Mouse (Mus musculus) liver, embryonic 12.5 days (tissue): ENCODE data around the gene Stradb. TPM values are rescaled to one million over a fixed set of nuclear protein-coding genes. Genes with fewer than 3 reads are reported as not detected.

Experiments
- ATAC-seq: fragments of 200-750 bp; cut with Nextera tagmentation; 2 replicates; pipeline ENCODE4 v1.8.0; 2017; ENCODE audit warnings: moderate number of reproducible peaks, mild to moderate bottlenecking, moderate library complexity
- H3K27ac ChIP-seq: fragments of 300-500 bp; sonication (generic); 2 replicates; pipeline ENCODE4 v1.5.1; 2016; ENCODE audit warnings: mild to moderate bottlenecking
- H3K27me3 ChIP-seq: fragments of 300-500 bp; sonication (generic); replicated peaks from 2 replicates; pipeline ENCODE4 v1.6.1; 2016; ENCODE audit warnings: mild to moderate bottlenecking, moderate library complexity
- H3K36me3 ChIP-seq: fragments of 300-500 bp; sonication (generic); 2 replicates; pipeline ENCODE4 v1.6.1; 2016; ENCODE audit warnings: mild to moderate bottlenecking, moderate library complexity
- H3K4me1 ChIP-seq: fragments of 300-500 bp; sonication (generic); 2 replicates; pipeline ENCODE4 v1.6.1; 2016
- H3K4me2 ChIP-seq: fragments of 300-500 bp; sonication (generic); 2 replicates; pipeline ENCODE4 v1.6.1; 2016; ENCODE audit warnings: mild to moderate bottlenecking, moderate library complexity
- H3K4me3 ChIP-seq: fragments of 300-500 bp; sonication (generic); 2 replicates; pipeline ENCODE4 v1.5.1; 2016; ENCODE audit warnings: mild to moderate bottlenecking, moderate library complexity
- H3K9ac ChIP-seq: fragments of 300-500 bp; sonication (generic); 2 replicates; pipeline ENCODE4 v1.6.1; 2016; ENCODE audit warnings: mild to moderate bottlenecking, moderate library complexity
- H3K9me3 ChIP-seq: fragments of 300-500 bp; sonication (generic); replicated peaks from 2 replicates; pipeline ENCODE4 v1.6.1; 2016; ENCODE audit warnings: mild to moderate bottlenecking, moderate library complexity
- WGBS: fragments of 180-500 bp; shearing (Covaris S2); methylation state at CpG from one replicate; pipeline ENCODE4 v1.1.7; 2016; ENCODE audit not compliant: insufficient replicate concordance; 5-methylcytosine and 5-hydroxymethylcytosine counted together
- polyA plus RNA-seq: library from polyadenylated mRNA; unstranded; fragments of >200 nt; fragmentation: Nextera tagmentation; extraction: Ambion mirVana; gene quantifications from 2 replicates; pipeline ENCODE4 v1.2.1, GENCODE M21; 2016

Stradb gene
- polyA plus RNA-seq, 1 experiment from 2014 or later, result 37.5 TPM

DNA sequence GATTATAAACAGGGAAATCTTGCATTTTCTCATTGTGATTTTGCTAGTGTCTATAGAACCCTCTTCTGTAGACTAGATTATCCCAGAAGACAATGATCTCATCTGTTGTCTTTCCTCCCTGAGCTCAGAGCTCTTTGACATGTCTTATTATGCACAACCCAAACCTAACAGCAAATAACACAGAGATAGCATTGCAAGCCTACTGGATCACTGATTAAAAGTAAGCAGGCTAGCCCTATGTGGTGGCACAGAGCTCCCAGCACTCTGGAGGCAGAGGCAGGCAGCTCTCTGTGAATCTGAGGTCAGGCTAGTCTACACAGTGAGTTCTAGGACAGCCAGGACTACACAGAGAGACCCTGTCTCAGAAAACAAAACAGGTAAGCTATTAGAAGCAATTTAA lies 10.5 kb upstream of the Stradb start:
- H3K27ac ChIP-seq, result peak overlapping the region; percentile 97
- peak overlapping the region; percentile 72 for H3K9ac ChIP-seq
- no peaks in the 10 kb centered on the region for H3K27me3 ChIP-seq
- ATAC-seq, result peak; percentile 65
- H3K36me3 ChIP-seq, result peaks cover 44% of the 10 kb centered on the region
- H3K4me1 ChIP-seq, result peaks cover 98% of the 10 kb centered on the region
- H3K4me2 ChIP-seq, result peak overlapping the region; percentile 59
- no peaks in the 10 kb centered on the region for H3K9me3 ChIP-seq
- H3K4me3 ChIP-seq, result peak overlapping the region; percentile 23

DNA sequence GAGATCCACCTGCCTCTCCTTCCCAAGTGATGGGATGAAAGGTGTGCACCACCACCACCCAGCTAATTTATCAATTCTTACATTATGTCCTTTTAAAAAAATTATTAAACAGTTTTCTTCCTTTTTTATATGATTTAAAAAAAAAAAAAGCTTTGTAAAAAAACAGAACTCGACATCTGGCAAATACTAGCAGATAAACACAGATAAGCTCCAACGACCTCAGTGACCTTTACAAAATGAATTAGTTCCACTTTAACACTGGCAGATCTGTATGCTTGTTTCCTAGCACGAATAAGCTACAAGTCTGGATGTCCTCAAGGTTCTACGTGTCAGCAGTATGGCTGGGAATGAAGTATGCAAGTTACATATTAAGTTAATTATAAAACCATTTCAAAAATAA lies 5.8 kb upstream of the Stradb start:
- Histone ChIP-seq H3K4me3 (peak overlapping the region; percentile 10; the same call in 1 of the 2 replicates), H3K9me3 (no peaks in the 10 kb centered on the region), H3K4me1 (peaks cover 94% of the 10 kb centered on the region), H3K9ac (peak overlapping the region; percentile 32), H3K36me3 (peaks cover 39% of the 10 kb centered on the region), H3K27me3 (no peaks in the 10 kb centered on the region), H3K27ac (peak overlapping the region; percentile 61), H3K4me2 (peak overlapping the region; percentile 79)
- WGBS, result 41% methylated on average over 4 of the region's 4 CpGs
- no peak for ATAC-seq

DNA sequence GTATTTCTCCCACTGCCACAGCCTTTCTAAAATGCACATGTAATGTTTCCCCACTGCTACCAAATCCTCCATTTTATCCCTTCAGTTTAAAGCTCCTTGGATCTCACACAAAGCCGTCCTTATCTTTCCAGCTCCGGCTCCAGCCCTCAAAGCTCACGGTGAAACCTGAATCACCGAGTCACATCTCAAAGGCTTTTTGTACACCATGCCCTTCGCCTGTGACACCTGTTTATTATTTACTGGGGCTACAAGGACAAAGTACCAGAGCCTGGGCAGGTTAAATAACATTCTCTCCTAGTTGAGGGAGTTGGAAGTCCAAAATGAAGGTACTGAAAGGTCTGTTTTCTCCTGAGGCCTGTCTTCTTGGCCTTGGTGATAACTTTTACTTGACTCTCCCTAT lies 3.3 kb upstream of the Stradb start:
- 31% methylated on average over 5 of the region's 5 CpGs for WGBS
- H3K9me3 ChIP-seq, result no peaks in the 10 kb centered on the region
- no peaks in the 10 kb centered on the region for H3K27me3 ChIP-seq
- H3K9ac ChIP-seq, result peak overlapping the region; percentile 99
- no peak for ATAC-seq
- peak overlapping the region; percentile 79 for H3K4me2 ChIP-seq
- H3K36me3 ChIP-seq, result peaks cover 29% of the 10 kb centered on the region
- peak overlapping the region; percentile 89 for H3K27ac ChIP-seq
- H3K4me1 ChIP-seq, result peaks cover 76% of the 10 kb centered on the region
- peak overlapping the region; percentile 96 for H3K4me3 ChIP-seq

DNA sequence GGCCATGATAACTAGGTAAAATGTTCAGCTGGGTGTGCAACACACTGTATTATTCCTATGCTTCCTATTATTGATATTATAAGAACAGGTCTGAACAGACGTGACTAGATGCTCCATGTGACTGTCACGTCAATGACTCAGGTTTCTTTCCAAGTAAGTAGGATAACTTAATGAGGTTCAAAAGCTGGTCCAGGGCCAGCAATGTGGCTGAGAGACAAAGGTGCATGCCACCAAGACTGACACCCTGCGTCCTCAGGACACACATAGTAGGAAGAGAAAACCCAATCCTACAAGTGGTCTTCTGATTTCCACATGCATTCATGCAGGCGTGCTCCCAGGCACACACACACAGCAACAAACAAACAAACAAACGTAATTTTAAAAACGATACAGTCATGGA lies 2.2 kb upstream of the Stradb start:
- Histone ChIP-seq H3K9ac (peak overlapping the region; percentile 99), H3K27ac (peak overlapping the region; percentile 89), H3K4me1 (peaks cover 74% of the 10 kb centered on the region), H3K4me3 (peak overlapping the region; percentile 96), H3K36me3 (peaks cover 22% of the 10 kb centered on the region), H3K9me3 (no peaks in the 10 kb centered on the region), H3K27me3 (no peaks in the 10 kb centered on the region), H3K4me2 (peak overlapping the region; percentile 79)
- 60% methylated on average over 6 of the region's 6 CpGs for WGBS
- ATAC-seq, result no peak

DNA sequence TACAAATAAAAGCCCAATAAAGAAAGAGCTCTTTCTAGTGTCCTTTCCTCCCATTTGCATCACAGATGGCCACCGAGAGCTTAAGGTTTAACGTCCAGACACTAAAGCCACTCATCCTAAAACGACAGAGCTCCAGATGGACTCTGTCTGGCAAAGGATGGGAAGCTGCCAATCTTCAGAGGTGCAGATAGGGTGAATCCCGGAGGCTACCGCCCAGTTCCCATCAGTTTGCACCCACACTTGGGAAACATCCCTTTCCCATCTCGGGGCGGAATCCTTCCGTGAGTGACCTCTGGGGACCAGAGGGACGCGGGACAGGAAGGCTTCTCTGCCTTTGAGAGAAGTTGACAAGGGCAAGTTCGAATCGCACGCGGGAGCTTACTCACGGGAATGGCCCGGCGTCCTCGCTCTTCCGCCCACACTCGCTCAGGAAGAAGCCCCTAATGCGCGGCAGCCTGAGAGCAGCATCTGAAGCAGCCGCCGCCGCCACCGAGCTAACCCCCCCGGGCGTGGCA lies 414 bp upstream of the Stradb start:
- H3K9me3 ChIP-seq, result no peaks in the 10 kb centered on the region
- WGBS, result under 1% methylated on average over 28 of the region's 28 CpGs
- H3K27ac ChIP-seq, result peak overlapping the region; percentile 89
- H3K4me3 ChIP-seq, result peak overlapping the region; percentile 96
- H3K9ac ChIP-seq, result peak overlapping the region; percentile 99
- peak; percentile 27 for ATAC-seq
- H3K36me3 ChIP-seq, result peaks cover 25% of the 10 kb centered on the region
- H3K4me1 ChIP-seq, result peaks cover 58% of the 10 kb centered on the region
- H3K27me3 ChIP-seq, result no peaks in the 10 kb centered on the region
- H3K4me2 ChIP-seq, result peak overlapping the region; percentile 79

DNA sequence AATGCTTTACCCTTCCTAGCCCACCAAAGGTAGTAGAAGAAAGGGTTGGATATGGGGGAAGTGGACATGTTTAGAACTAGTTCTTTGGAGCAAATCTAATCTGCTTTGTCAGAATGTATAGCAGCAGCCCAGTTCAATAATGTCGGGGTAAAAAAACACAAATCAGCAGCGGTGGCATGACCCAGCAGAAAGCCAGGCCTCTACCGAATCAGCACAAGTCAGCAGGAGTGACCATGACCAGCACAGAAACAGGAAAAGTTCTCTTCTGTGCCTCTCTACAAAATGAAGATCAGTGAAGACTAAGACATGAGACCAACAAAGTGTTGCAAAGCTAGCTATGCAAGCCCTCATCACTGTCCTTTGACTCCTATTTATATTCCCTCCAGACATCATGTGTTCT lies 9.0 kb downstream of the Stradb start:
- H3K9me3 ChIP-seq, result no peaks in the 10 kb centered on the region
- 77% methylated on average over 3 of the region's 3 CpGs for WGBS
- H3K27me3 ChIP-seq, result no peaks in the 10 kb centered on the region
- no peak overlapping the region for H3K4me2 ChIP-seq
- ATAC-seq, result no peak
- H3K36me3 ChIP-seq, result peaks cover 80% of the 10 kb centered on the region
- H3K27ac ChIP-seq, result no peak overlapping the region
- no peaks in the 10 kb centered on the region; the same call in 1 of the 2 replicates for H3K4me1 ChIP-seq
- no peak overlapping the region for H3K9ac ChIP-seq
- H3K4me3 ChIP-seq, result no peak overlapping the region

DNA sequence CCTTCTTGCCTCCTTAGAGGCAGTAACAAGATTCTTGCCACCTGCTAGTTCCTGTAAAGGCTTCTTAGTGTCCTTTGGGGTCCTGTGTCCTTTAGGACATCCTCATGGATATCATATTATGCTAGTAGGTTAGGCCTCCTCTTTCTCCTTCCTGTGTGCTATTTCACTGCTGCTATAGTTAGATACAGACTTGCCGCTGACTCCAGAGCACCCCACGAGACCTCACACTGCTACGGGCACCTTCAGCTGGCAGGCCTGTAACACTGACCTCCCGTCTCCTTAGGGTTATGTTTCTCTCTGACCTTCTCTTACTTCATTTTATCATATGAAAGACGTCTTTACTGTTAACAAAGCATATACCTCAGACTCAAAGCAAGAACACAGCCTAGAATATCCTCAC lies 11.3 kb downstream of the Stradb start:
- H3K27ac ChIP-seq, result no peak overlapping the region
- no peak for ATAC-seq
- WGBS, result 79% methylated on average over 5 of the region's 5 CpGs
- H3K4me1 ChIP-seq, result no peaks in the 10 kb centered on the region; the same call in 1 of the 2 replicates
- no peak overlapping the region for H3K4me3 ChIP-seq
- no peak overlapping the region for H3K4me2 ChIP-seq
- H3K36me3 ChIP-seq, result peaks cover 89% of the 10 kb centered on the region
- no peaks in the 10 kb centered on the region for H3K9me3 ChIP-seq
- H3K27me3 ChIP-seq, result no peaks in the 10 kb centered on the region
- no peak overlapping the region for H3K9ac ChIP-seq

DNA sequence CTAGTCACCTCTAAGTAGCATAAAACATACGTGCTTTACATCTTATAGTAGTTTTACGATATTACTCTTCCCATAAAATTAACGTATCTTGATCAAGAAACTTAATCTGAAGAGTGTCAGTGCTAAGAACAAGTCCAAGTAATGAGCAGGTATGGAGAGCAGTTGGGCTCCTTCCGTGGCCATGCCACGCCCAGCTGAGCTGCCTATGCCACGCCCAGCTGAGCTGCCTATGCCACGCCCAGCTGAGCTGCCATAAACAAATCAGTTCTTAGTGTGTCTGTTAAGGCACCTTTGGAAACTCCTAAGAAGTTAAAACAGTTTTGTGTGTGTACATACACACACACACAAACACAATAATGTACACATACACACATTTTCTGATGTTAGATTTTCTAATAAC lies 19.8 kb downstream of the Stradb start:
- peak; percentile 87 for ATAC-seq
- peaks cover 13% of the 10 kb centered on the region for H3K4me1 ChIP-seq
- 62% methylated on average over 7 of the region's 7 CpGs for WGBS
- no peak overlapping the region for H3K27ac ChIP-seq
- peaks cover 73% of the 10 kb centered on the region for H3K36me3 ChIP-seq
- H3K27me3 ChIP-seq, result no peaks in the 10 kb centered on the region
- no peak overlapping the region for H3K4me3 ChIP-seq
- H3K9ac ChIP-seq, result no peak overlapping the region
- no peaks in the 10 kb centered on the region for H3K9me3 ChIP-seq
- H3K4me2 ChIP-seq, result peak overlapping the region; percentile 17; the same call in 1 of the 2 replicates

DNA sequence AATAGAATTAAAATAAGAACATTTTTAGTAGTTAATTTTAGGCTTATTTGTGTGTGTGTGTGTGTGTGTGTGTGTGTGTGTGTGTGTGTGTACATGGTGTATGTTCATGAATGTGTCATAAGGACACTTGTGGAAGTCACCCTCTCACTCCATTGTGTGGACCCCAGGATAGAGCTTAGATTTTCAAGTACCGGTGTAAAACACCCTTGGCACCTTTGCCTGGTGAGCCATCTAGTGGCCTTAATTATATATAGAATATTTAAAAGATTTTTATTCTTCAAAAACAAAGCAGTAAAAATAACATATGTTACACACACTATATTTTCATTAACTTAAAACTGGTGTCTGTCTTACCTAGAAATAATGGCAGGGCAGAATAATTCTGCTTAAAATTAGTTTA lies 20.4 kb downstream of the Stradb start:
- no peak overlapping the region for H3K9ac ChIP-seq
- no peak overlapping the region for H3K4me3 ChIP-seq
- no peak for ATAC-seq
- WGBS, result 80% methylated on average over 1 of the region's 1 CpGs
- no peak overlapping the region for H3K4me2 ChIP-seq
- H3K27ac ChIP-seq, result no peak overlapping the region
- H3K36me3 ChIP-seq, result peaks cover 68% of the 10 kb centered on the region
- H3K9me3 ChIP-seq, result no peaks in the 10 kb centered on the region
- peaks cover 13% of the 10 kb centered on the region for H3K4me1 ChIP-seq
- no peaks in the 10 kb centered on the region for H3K27me3 ChIP-seq

DNA sequence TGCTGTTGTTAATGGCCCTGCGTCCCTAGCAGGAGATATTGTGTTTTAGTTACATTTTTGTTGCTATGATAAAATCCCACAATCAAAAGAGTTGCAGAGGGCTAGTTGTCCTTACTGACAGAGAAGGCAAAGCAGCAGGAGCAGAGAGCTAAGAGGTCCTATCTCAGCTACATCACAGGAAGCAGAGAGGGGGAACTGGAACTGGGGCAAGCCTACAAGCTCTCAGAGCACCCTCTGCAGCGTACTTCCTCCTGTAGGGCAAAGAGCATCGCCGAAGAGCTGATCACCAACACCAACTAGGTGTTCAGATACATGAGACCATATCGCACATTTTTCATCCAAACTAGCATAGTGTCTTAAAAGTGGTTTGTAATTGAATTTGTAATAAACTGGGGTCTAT lies 22.0 kb downstream of the Stradb start:
- Histone ChIP-seq H3K4me1 (peaks cover 13% of the 10 kb centered on the region), H3K9ac (no peak overlapping the region), H3K9me3 (no peaks in the 10 kb centered on the region), H3K27me3 (0 out of 2 replicates have a peak, but pooled peaks cover 2% of the 10 kb centered on the region), H3K36me3 (peaks cover 54% of the 10 kb centered on the region), H3K27ac (no peak overlapping the region), H3K4me3 (no peak overlapping the region), H3K4me2 (no peak overlapping the region)
- ATAC-seq, result no peak
- WGBS, result 54% methylated on average over 5 of the region's 5 CpGs

DNA sequence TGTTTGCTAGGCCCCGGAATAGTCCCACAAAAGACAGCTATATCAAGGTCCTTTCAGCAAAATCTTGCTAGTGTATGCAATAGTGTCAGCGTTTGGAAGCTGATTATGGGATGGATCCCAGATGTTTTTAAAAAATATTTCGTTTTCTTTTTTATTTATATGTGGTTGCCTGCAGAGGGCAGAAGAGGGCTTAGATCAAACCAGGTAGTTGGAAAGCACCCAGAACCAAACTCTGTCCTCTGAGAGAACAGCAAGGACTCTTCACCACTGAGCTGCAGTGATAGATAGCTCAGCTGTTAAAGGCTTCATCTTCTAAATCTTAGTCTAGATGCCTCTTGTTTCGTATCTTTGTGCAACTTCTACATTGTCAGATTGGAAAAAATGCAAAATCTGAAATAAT lies 35.9 kb downstream of the Stradb start:
- H3K27ac ChIP-seq, result no peak overlapping the region
- H3K4me3 ChIP-seq, result no peak overlapping the region
- no peaks in the 10 kb centered on the region for H3K4me1 ChIP-seq
- H3K9me3 ChIP-seq, result no peaks in the 10 kb centered on the region
- ATAC-seq, result no peak
- H3K36me3 ChIP-seq, result no peaks in the 10 kb centered on the region
- WGBS, result 31% methylated on average over 4 of the region's 4 CpGs
- H3K4me2 ChIP-seq, result no peak overlapping the region
- no peaks in the 10 kb centered on the region for H3K27me3 ChIP-seq
- H3K9ac ChIP-seq, result no peak overlapping the region

DNA sequence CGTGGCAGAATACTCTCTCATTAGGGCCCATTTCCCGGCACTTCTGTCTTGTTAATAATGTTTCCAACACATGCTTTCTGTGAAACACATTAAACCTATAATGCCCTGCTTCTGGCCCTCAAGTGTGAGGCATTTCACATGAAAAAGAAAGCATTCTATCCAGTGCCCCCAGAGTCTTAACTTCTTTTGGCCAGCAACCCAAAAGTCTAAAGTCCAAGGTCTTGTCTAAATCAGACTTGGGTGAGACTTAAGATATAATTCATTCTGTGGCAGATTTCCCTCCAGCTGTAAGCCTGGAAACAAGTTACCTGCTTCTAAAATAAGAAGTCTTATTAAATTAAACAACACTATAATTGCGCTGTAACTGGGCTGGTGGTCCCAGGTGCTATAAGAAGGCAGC lies 48.2 kb downstream of the Stradb start:
- no peak overlapping the region for H3K27ac ChIP-seq
- H3K9me3 ChIP-seq, result no peaks in the 10 kb centered on the region
- H3K36me3 ChIP-seq, result no peaks in the 10 kb centered on the region
- no peaks in the 10 kb centered on the region for H3K4me1 ChIP-seq
- no peak overlapping the region for H3K4me3 ChIP-seq
- WGBS, result 80% methylated on average over 3 of the region's 3 CpGs
- H3K27me3 ChIP-seq, result no peaks in the 10 kb centered on the region
- no peak for ATAC-seq
- no peak overlapping the region for H3K9ac ChIP-seq
- no peak overlapping the region for H3K4me2 ChIP-seq

DNA sequence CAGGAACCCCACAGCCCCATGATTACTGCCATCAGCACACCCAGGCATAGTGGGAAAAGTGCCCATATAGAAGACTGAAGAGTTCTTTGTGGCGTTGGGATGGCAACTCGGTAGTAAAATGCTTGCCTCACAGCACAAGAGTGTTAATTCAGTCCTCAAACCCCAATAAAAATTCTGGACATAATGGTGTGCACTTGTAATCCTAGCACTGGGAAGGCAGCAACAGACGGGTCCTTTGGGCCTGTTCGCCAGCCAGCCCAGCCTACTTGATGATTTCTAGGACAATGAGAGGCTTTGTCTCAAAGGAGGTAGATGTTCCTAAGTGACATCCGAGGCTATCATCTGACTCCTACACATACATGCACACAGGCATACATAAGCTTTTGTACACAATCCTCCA lies 64.4 kb downstream of the Stradb start:
- H3K27me3 ChIP-seq, result no peaks in the 10 kb centered on the region
- H3K36me3 ChIP-seq, result no peaks in the 10 kb centered on the region
- WGBS, result 63% methylated on average over 5 of the region's 5 CpGs
- H3K9ac ChIP-seq, result no peak overlapping the region
- H3K4me3 ChIP-seq, result no peak overlapping the region
- H3K27ac ChIP-seq, result no peak overlapping the region
- no peaks in the 10 kb centered on the region for H3K4me1 ChIP-seq
- H3K9me3 ChIP-seq, result no peaks in the 10 kb centered on the region
- ATAC-seq, result no peak
- H3K4me2 ChIP-seq, result no peak overlapping the region
